ENCODE assay signal across 28 mouse cellular contexts in genomic region chr9:122531806-122532205, GRCm38 (mm10).
DNase-seq lines count a peak whose midpoint lies in the region; ATAC-seq lines count a peak whose summit lies in the region.
"Had no signal": no experiment of that assay in that cellular context is flagged by ENCODE, and none has a peak within 500 bp of the region (broad histone marks: within the 10 kb centered on the region; RNA-seq: fewer than 3 reads in every experiment).

No protein-coding gene starts in this region.

- H3K36me3 ChIP-seq in intestine, embryonic 14.5 days (ENCODE audit: control insufficient read depth, insufficient read depth, low read length): no peaks in the 10 kb centered on the region
- no peaks in the 10 kb centered on the region for H3K36me3 ChIP-seq in intestine, embryonic 15.5 days
- no peaks in the 10 kb centered on the region for H3K36me3 ChIP-seq in limb, embryonic 10.5 days
- no peaks in the 10 kb centered on the region for H3K36me3 ChIP-seq in hindbrain, embryonic 16.5 days (ENCODE audit: control insufficient read depth, insufficient read depth, low read length)
- H3K36me3 ChIP-seq: embryonic facial prominence, embryonic 15.5 days; heart, embryonic 15.5 days; hindbrain, embryonic 15.5 days; limb, embryonic 15.5 days; liver, embryonic 15.5 days; lung, embryonic 15.5 days; neural tube, embryonic 13.5 days had no signal

- peak; percentile 18 for DNase-seq in cerebellum, adult 11 months
- no peak for DNase-seq in cerebellum, postnatal 4 days (ENCODE audit: low spot score in 2 of 2)
- DNase-seq in intestine, embryonic 14.5 days (ENCODE audit: low spot score): peak; percentile 42
- peak; percentile 50 for DNase-seq in cerebellum, adult 9-11 months
- peak; percentile 8 for DNase-seq in limb, embryonic 10.5 days (ENCODE audit: low spot score)
- no peak for DNase-seq in urinary bladder, postnatal 14 days (ENCODE audit: low spot score)
- DNase-seq: adrenal gland, postnatal 25 days; gastrocnemius, postnatal 25 days; heart, postnatal 4 days; kidney, adult 11 months; kidney, postnatal 4 days; lung, postnatal 36 days; retina, postnatal 1 day; thymus, adult 18-20 months; thymus, postnatal 36 days had no signal

- H3K4me2 ChIP-seq in intestine, embryonic 14.5 days (ENCODE audit: low read length): no peak overlapping the region
- no peak overlapping the region for H3K4me2 ChIP-seq in intestine, embryonic 15.5 days (replicated peaks)
- H3K4me2 ChIP-seq in hindbrain, embryonic 16.5 days (ENCODE audit: low read length): no peak overlapping the region
- H3K4me2 ChIP-seq: embryonic facial prominence, embryonic 15.5 days; heart, embryonic 15.5 days; hindbrain, embryonic 15.5 days; limb, embryonic 15.5 days; liver, embryonic 15.5 days; lung, embryonic 15.5 days; neural tube, embryonic 13.5 days had no signal

- no peak overlapping the region for H3K27ac ChIP-seq in intestine, embryonic 14.5 days (ENCODE audit: low read depth)
- H3K27ac ChIP-seq in intestine, embryonic 15.5 days: no peak overlapping the region
- H3K27ac ChIP-seq in limb, embryonic 10.5 days: no peak overlapping the region
- H3K27ac ChIP-seq in hindbrain, embryonic 16.5 days (ENCODE audit: low read depth, low read length): no peak overlapping the region
- H3K27ac ChIP-seq: embryonic facial prominence, embryonic 15.5 days; heart, adult 2 months; heart, embryonic 15.5 days; hindbrain, embryonic 15.5 days; limb, embryonic 15.5 days; liver, embryonic 15.5 days; lung, embryonic 15.5 days; neural tube, embryonic 13.5 days had no signal

- 74% methylated on average over 2 of the region's 2 CpGs for WGBS in intestine, embryonic 14.5 days
- 81% methylated on average over 2 of the region's 2 CpGs for WGBS in intestine, embryonic 15.5 days
- WGBS in limb, embryonic 10.5 days: 90% methylated on average over 2 of the region's 2 CpGs
- WGBS in hindbrain, embryonic 16.5 days: 81% methylated on average over 2 of the region's 2 CpGs

- no peak overlapping the region for H3K4me3 ChIP-seq in intestine, embryonic 14.5 days (ENCODE audit: low read depth, low read length)
- no peak overlapping the region for H3K4me3 ChIP-seq in intestine, embryonic 15.5 days (replicated peaks)
- no peak overlapping the region for H3K4me3 ChIP-seq in limb, embryonic 10.5 days
- H3K4me3 ChIP-seq in hindbrain, embryonic 16.5 days (ENCODE audit: low read length): no peak overlapping the region
- H3K4me3 ChIP-seq: embryonic facial prominence, embryonic 15.5 days; heart, adult 2 months; heart, embryonic 15.5 days; hindbrain, embryonic 15.5 days; limb, embryonic 15.5 days; liver, embryonic 15.5 days; lung, embryonic 15.5 days; myocyte; neural tube, embryonic 13.5 days had no signal

- no peaks in the 10 kb centered on the region for H3K27me3 ChIP-seq in intestine, embryonic 14.5 days (replicated peaks; ENCODE audit: control insufficient read depth, insufficient read depth, low read length)
- H3K27me3 ChIP-seq in intestine, embryonic 15.5 days (replicated peaks): no peaks in the 10 kb centered on the region
- H3K27me3 ChIP-seq in limb, embryonic 10.5 days (ENCODE audit: low read depth, poor library complexity, severe bottlenecking): no peaks in the 10 kb centered on the region
- H3K27me3 ChIP-seq in hindbrain, embryonic 16.5 days (replicated peaks; ENCODE audit: control insufficient read depth, insufficient read depth, low read length): 0 out of 2 replicates have a peak, but pooled peaks cover 4% of the 10 kb centered on the region
- H3K27me3 ChIP-seq: heart, embryonic 15.5 days; hindbrain, embryonic 15.5 days; liver, embryonic 15.5 days; lung, embryonic 15.5 days; neural tube, embryonic 13.5 days had no signal

- H3K9me3 ChIP-seq in intestine, embryonic 14.5 days (ENCODE audit: control insufficient read depth, low read length): no peaks in the 10 kb centered on the region
- no peaks in the 10 kb centered on the region for H3K9me3 ChIP-seq in intestine, embryonic 15.5 days
- H3K9me3 ChIP-seq in limb, embryonic 10.5 days (replicated peaks): no peaks in the 10 kb centered on the region
- H3K9me3 ChIP-seq in hindbrain, embryonic 16.5 days (ENCODE audit: control insufficient read depth, low read length): no peaks in the 10 kb centered on the region
- H3K9me3 ChIP-seq: embryonic facial prominence, embryonic 15.5 days; heart, embryonic 15.5 days; hindbrain, embryonic 15.5 days; limb, embryonic 15.5 days; liver, embryonic 15.5 days; lung, embryonic 15.5 days; neural tube, embryonic 13.5 days had no signal

- ATAC-seq in intestine, embryonic 14.5 days (replicated peaks; ENCODE audit: low FRiP score, low TSS enrichment, low read depth): no peak
- no peak for ATAC-seq in intestine, embryonic 15.5 days
- no peak for ATAC-seq in hindbrain, embryonic 16.5 days
- ATAC-seq: forebrain, embryonic 16.5 days; midbrain, embryonic 16.5 days had no signal

- no peak overlapping the region for H3K9ac ChIP-seq in intestine, embryonic 14.5 days (ENCODE audit: low read length)
- no peak overlapping the region for H3K9ac ChIP-seq in intestine, embryonic 15.5 days
- no peak overlapping the region for H3K9ac ChIP-seq in hindbrain, embryonic 16.5 days (ENCODE audit: low read depth, low read length)
- H3K9ac ChIP-seq: embryonic facial prominence, embryonic 15.5 days; heart, embryonic 15.5 days; hindbrain, embryonic 15.5 days; limb, embryonic 15.5 days; liver, embryonic 15.5 days; lung, embryonic 15.5 days; neural tube, embryonic 13.5 days had no signal

- peaks cover 10% of the 10 kb centered on the region for H3K4me1 ChIP-seq in intestine, embryonic 14.5 days (replicated peaks; ENCODE audit: control insufficient read depth, insufficient read depth, low read length)
- H3K4me1 ChIP-seq in intestine, embryonic 15.5 days (replicated peaks): no peaks in the 10 kb centered on the region
- H3K4me1 ChIP-seq in limb, embryonic 10.5 days: no peaks in the 10 kb centered on the region
- peaks cover 7% of the 10 kb centered on the region for H3K4me1 ChIP-seq in hindbrain, embryonic 16.5 days (ENCODE audit: control insufficient read depth, insufficient read depth, low read depth, low read length)
- H3K4me1 ChIP-seq: liver, embryonic 15.5 days had no signal

Comparison
In these comparisons a context has a peak if more than half of its experiments do, and no peak if none do; other contexts are left out.
1. DNase-seq: peak in cerebellum, adult 11 months (single experiment), intestine, embryonic 14.5 days (single experiment), cerebellum, adult 9-11 months (single experiment) and limb, embryonic 10.5 days (single experiment); none in cerebellum, postnatal 4 days (0 of 2) and urinary bladder, postnatal 14 days (single experiment).